Mouse (Mus musculus) embryonic fibroblast, embryonic 13.5 days (primary cell): ENCODE measurements around the gene Slx4.

Experiments used
- CTCF ChIP-seq: IDR thresholded peaks from 2 replicates; pipeline ENCODE4 v1.5.1; 2011; ENCODE audit warnings: mild to moderate bottlenecking, control low read depth, low read length, moderate library complexity, borderline replicate concordance; ENCODE audit not compliant: insufficient read depth
- POLR2A ChIP-seq: IDR thresholded peaks from 2 replicates; pipeline ENCODE4 v1.6.1; 2011; ENCODE audit warnings: low read depth, mild to moderate bottlenecking, control low read depth, low read length, moderate library complexity

DNA sequence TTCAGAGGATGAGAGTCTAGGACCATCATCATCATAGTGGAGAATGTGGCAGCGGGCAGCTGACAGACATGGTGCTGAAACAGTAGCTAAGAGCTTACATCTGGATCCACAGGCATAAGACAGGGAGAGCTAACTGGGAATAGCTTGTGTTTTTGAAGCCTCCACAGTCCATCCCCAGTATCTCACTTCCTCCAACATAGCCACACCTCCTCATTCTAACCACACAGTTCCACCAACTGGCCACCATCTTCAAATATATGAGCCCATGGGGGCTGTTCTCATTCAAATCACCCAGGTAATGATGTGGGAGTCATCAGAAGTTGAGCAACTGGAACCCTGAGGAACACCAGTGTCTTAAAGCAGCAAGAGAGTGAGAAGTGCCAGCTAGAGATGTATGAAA lies 52.4 kb downstream of the Slx4 start:
- no peak for TF ChIP-seq POLR2A
- no peak for TF ChIP-seq CTCF
